Mouse (Mus musculus): ENCODE measurements at regions not wholly inside any gene's neighbourhood (a gene's known extent, or its start where the extent isn't known, plus 50 kb on each side); places are given as distances from the start of the nearest gene placed in this dataset.

DNA sequence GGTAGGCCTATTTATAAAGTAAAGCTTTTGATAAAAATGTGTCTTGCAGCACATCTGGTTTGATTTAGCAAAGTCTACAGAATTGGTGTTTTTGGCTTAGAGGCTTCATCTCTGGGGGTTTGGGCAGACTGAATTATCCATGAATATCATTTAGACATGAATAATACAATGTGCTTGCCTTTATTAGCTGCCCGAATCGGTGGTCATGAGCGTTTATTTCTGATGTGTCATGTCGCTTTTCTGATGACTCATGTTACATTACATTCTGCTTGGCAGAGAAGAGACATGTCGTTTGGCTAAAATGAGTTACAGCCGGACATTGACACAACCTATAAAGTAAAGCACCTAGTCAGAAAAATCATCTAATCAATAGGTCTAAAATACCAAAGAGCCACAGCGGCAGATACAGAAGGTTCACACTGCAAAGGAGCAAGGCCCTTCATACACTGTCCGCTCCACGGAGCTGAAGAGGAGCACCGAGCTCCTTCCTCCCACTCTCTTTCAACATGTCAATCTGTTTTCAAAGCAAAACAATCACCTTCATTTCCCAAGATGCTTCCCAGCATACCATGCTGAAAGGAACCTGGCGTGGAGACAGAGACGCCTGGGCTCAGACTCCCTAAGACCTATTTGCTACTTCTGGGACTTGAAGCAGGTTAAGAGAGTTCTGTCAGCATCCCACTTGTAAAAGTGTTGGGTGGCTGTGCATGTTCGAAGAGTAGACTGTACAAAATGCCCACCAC, 120.5 kb upstream of the Esrrg start:
- Histone ChIP-seq H3K4me3 (no peak overlapping the region), H3K27ac (no peak overlapping the region), H3K4me1 (no peaks in the 10 kb centered on the region), H3K9me3 (no peaks in the 10 kb centered on the region), H3K27me3 (ENCODE audit: insufficient read depth, poor library complexity, severe bottlenecking) (no peaks in the 10 kb centered on the region), H3K36me3 (no peaks in the 10 kb centered on the region)
- WGBS: 80% methylated on average over 13 of the region's 13 CpGs
- no peak for DNase-seq (ENCODE audit: low spot score)

DNA sequence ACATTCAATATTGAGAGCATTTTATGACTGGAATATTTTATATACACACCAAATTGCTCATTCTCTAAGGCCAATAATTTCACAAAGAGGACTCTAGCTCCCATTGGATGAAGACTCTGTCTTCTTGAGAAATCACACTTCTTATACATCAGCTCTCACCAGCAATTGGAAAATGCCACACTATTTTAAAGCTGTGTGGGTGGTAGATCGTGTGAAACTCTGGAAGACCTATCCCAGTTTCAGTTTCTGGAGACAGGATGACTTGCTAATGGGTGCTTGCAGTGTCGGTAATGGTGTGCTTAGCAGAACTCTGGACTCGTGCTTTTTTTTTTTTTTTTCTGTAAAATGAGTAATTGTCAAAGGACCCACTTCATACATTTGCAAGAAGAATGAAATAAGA, 119.1 kb upstream of the Esrrg start:
- Histone ChIP-seq H3K4me3 (no peak overlapping the region), H3K4me1 (no peaks in the 10 kb centered on the region), H3K36me3 (no peaks in the 10 kb centered on the region), H3K27ac (no peak overlapping the region), H3K27me3 (ENCODE audit: insufficient read depth, poor library complexity, severe bottlenecking) (no peaks in the 10 kb centered on the region), H3K9me3 (no peaks in the 10 kb centered on the region)
- DNase-seq (ENCODE audit: low spot score): no peak
- WGBS: 70% methylated on average over 3 of the region's 3 CpGs

DNA sequence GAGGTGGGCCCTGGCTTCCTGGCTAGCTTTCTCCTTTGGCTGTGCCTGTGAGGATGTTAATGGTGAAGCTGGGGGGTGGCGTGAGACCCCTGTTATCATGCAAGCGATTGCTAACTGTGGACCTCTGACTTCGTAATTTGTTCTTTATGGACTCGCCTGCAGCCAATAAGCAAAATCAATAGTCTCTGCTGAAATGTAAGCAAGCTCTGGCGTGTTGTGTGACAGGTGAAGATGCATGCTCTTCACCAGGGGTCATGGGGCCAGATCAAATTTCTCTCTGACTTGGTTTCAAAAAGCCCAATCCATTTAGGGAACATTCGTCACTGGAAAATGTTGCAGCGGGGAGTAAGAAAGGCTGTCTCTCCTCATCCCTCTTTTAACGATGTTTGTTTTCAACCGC, 103.2 kb upstream of the Esrrg start:
- DNase-seq (ENCODE audit: low spot score): no peak

GRCm38 (mm10) chr1:187507217-187507616, 101.4 kb upstream of the Esrrg start:
- no peaks in the 10 kb centered on the region for H3K27me3 ChIP-seq (ENCODE audit: insufficient read depth, poor library complexity, severe bottlenecking)
- H3K9me3 ChIP-seq: no peaks in the 10 kb centered on the region
- H3K4me1 ChIP-seq: peaks cover 6% of the 10 kb centered on the region; the same call in 1 of the 2 replicates
- H3K36me3 ChIP-seq: no peaks in the 10 kb centered on the region
- no peak for DNase-seq (ENCODE audit: low spot score)
- WGBS: 82% methylated on average over 6 of the region's 6 CpGs
- no peak overlapping the region for H3K27ac ChIP-seq
- H3K4me3 ChIP-seq: no peak overlapping the region

More for the DNA sequence above, 103.2 kb upstream of the Esrrg start:
- no peaks in the 10 kb centered on the region for H3K9me3 ChIP-seq
- 72% methylated on average over 9 of the region's 9 CpGs for WGBS
- no peak overlapping the region for H3K27ac ChIP-seq
- H3K36me3 ChIP-seq: no peaks in the 10 kb centered on the region
- peaks cover 10% of the 10 kb centered on the region; the same call in 1 of the 2 replicates for H3K4me1 ChIP-seq
- H3K27me3 ChIP-seq (ENCODE audit: insufficient read depth, poor library complexity, severe bottlenecking): no peaks in the 10 kb centered on the region
- no peak overlapping the region for H3K4me3 ChIP-seq

DNA sequence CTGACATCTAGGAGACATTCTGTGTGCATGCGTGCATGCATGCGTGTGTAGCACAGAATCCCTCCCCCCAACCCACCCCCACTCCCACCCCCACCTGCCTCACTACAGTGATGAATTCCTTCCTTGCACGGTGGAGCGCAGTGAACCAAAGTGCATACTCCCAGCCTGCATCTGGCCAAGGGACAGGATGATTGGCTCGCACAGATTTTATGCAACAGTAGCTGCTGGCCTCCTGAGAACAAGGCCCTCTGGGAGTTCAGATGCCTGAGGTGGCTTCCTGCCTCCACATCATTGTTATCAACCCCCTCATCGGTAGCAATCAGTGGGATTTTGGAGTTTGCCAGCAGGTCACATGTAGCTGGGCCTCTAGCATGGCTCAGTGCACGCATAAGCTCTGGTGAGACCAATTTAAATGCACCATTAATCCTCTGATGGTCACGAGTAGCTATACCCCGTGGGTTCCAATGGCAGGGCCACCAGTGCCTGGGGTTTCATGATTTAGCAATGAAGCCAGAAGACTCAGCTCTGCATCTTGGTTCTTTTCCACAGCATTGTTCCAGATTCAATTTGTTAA, 77.2 kb upstream of the Esrrg start:
- no peaks in the 10 kb centered on the region for H3K9me3 ChIP-seq
- no peak for DNase-seq (ENCODE audit: low spot score)
- no peaks in the 10 kb centered on the region for H3K27me3 ChIP-seq (ENCODE audit: insufficient read depth, poor library complexity, severe bottlenecking)
- 86% methylated on average over 9 of the region's 9 CpGs for WGBS
- H3K4me1 ChIP-seq: no peaks in the 10 kb centered on the region
- no peak overlapping the region for H3K27ac ChIP-seq
- no peaks in the 10 kb centered on the region for H3K36me3 ChIP-seq
- no peak overlapping the region for H3K4me3 ChIP-seq

DNA sequence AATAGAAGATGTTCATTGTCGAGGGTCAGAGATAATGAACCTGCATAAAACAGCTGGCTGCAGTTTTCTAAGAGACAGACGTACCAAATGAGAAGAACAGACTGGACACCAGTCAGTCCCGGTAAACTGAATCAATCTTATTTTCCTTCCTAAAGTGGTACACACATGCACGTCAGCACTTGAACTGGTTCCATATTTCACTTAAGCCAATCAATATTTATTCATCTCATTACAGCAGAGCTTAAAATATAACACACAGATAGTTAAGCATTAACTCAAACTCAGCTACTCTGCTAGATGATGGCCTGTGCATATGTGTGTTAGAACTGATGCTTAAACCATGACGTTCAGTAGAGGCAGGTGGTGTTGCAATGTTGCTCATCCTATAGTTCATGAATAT, 72.3 kb upstream of the Esrrg start:
- H3K36me3 ChIP-seq: no peaks in the 10 kb centered on the region
- no peak for DNase-seq (ENCODE audit: low spot score)
- no peaks in the 10 kb centered on the region for H3K9me3 ChIP-seq
- no peaks in the 10 kb centered on the region for H3K27me3 ChIP-seq (ENCODE audit: insufficient read depth, poor library complexity, severe bottlenecking)
- WGBS: 81% methylated on average over 5 of the region's 5 CpGs
- no peak overlapping the region for H3K4me3 ChIP-seq
- H3K27ac ChIP-seq: no peak overlapping the region
- no peaks in the 10 kb centered on the region for H3K4me1 ChIP-seq

DNA sequence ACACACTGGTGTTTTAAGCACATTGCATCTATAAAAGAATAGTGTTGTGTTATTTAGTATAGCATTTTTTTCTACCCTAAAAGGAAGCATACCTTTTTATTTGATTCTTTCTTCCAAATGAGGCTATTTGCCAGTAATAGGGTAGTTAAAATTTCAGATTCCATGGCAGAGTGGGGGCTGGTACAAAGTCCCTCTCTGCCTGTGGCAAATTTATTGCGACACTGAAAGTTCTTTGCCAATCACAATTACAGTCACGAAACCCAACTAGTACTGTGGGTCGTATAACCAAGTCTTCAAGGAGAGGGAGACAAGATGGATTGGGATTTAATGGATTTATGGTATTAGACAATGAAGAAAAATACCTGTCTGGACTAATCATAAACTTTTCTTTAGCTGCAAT, 51.9 kb upstream of the Esrrg start:
- no peaks in the 10 kb centered on the region for H3K36me3 ChIP-seq
- no peak overlapping the region for H3K4me3 ChIP-seq
- no peaks in the 10 kb centered on the region for H3K9me3 ChIP-seq
- no peak overlapping the region for H3K27ac ChIP-seq
- no peak for DNase-seq (ENCODE audit: low spot score)
- 0 out of 2 replicates have a peak, but pooled peaks cover 3% of the 10 kb centered on the region for H3K4me1 ChIP-seq
- 95% methylated on average over 3 of the region's 3 CpGs for WGBS
- H3K27me3 ChIP-seq (ENCODE audit: insufficient read depth, poor library complexity, severe bottlenecking): no peaks in the 10 kb centered on the region

All from heart, embryonic 10.5 days (tissue).